In the genomic region with DNA sequence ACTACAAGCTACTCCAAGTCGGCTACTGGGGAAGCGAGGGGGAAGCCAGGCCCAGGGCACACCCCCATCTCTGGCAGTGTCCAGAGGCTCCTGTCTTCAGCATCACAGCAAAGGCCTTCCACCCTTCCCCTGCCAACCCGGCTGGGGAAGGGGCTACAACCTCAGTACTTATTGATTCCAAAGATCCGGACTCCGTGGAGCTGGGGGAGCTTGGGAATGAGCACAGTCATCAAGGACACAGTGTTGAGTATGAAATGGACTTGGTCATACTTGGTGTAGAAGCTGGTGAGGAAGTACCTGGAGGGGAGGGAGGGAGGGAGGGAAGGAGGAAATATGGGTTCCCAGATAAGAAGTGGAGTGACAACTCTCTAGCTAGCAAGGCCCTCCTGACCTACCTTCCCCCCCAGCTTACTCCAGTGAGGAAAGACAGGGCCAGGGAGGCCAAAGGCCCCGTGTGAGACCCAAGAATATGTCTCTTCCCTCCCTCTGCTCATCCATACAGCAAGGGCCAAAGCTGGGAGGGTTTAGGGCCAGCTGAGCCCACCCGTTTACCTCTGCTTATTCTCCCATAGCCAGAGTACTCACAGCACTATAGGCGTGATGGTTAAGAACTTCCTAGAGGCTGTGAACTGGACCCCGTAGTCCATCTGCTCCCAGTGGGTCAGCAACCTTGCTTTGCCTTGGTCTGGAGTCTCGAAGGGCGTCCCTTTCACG, we compare ENCODE assay signal across 14 mouse cellular contexts. TPM values are rescaled to one million over a fixed set of nuclear protein-coding genes. Genes with fewer than 3 reads are reported as not detected.
A peak's percentile ranks its signal among the peaks of the same experiment; 100 is the strongest.
DNase-seq lines count a peak whose midpoint lies in the region; ATAC-seq lines count a peak whose summit lies in the region.
"Had no signal": no experiment of that assay in that cellular context is flagged by ENCODE, and none has a peak within 500 bp of the region (broad histone marks: within the 10 kb centered on the region; RNA-seq: fewer than 3 reads in every experiment).

No protein-coding gene starts in this region.

- no peak overlapping the region for H3K4me2 ChIP-seq in midbrain, embryonic 16.5 days (ENCODE audit: low read length)
- H3K4me2 ChIP-seq in liver, embryonic 11.5 days: peak overlapping the region; percentile 89

- 90% methylated on average over 12 of the region's 12 CpGs for WGBS in midbrain, embryonic 10.5 days
- WGBS in midbrain, embryonic 16.5 days: 91% methylated on average over 12 of the region's 12 CpGs
- WGBS in liver, embryonic 11.5 days: 42% methylated on average over 12 of the region's 12 CpGs

- H3K9me3 ChIP-seq in midbrain, embryonic 10.5 days (replicated peaks): no peaks in the 10 kb centered on the region
- H3K9me3 ChIP-seq in midbrain, embryonic 16.5 days (replicated peaks; ENCODE audit: control insufficient read depth, low read length, poor library complexity, severe bottlenecking): no peaks in the 10 kb centered on the region
- no peaks in the 10 kb centered on the region for H3K9me3 ChIP-seq in liver, embryonic 11.5 days (ENCODE audit: control insufficient read depth, low read length)

- no peak overlapping the region for H3K4me3 ChIP-seq in midbrain, embryonic 10.5 days
- no peak overlapping the region for H3K4me3 ChIP-seq in midbrain, embryonic 16.5 days (ENCODE audit: low read depth, low read length)
- peak overlapping the region; percentile 41 for H3K4me3 ChIP-seq in liver, embryonic 11.5 days (ENCODE audit: low read depth, low read length)

- ATAC-seq in midbrain, embryonic 16.5 days: no peak
- ATAC-seq in liver, embryonic 11.5 days (replicated peaks; ENCODE audit: low FRiP score): peak; percentile 76
- ATAC-seq: inflammation-experienced regulatory T-cells, adult 6 months had no signal

- H3K4me1 ChIP-seq in midbrain, embryonic 10.5 days: peaks cover 46% of the 10 kb centered on the region
- H3K4me1 ChIP-seq in midbrain, embryonic 16.5 days (ENCODE audit: control insufficient read depth, insufficient read depth, low read length): peaks cover 20% of the 10 kb centered on the region
- peaks cover 66% of the 10 kb centered on the region for H3K4me1 ChIP-seq in liver, embryonic 11.5 days (replicated peaks; ENCODE audit: control insufficient read depth, insufficient read depth, low read length)

- peak overlapping the region; percentile 52; the same call in 1 of the 2 replicates for H3K27ac ChIP-seq in midbrain, embryonic 10.5 days (replicated peaks)
- H3K27ac ChIP-seq in midbrain, embryonic 16.5 days (ENCODE audit: low read length): no peak overlapping the region
- H3K27ac ChIP-seq in liver, embryonic 11.5 days (ENCODE audit: low read depth, low read length): peak overlapping the region; percentile 99

- H3K9ac ChIP-seq in midbrain, embryonic 16.5 days (ENCODE audit: low read depth, low read length): no peak overlapping the region
- H3K9ac ChIP-seq in liver, embryonic 11.5 days (ENCODE audit: low read depth, low read length): peak overlapping the region; percentile 83

- H3K27me3 ChIP-seq in midbrain, embryonic 10.5 days (ENCODE audit: low read depth, poor library complexity, severe bottlenecking): no peaks in the 10 kb centered on the region
- no peaks in the 10 kb centered on the region for H3K27me3 ChIP-seq in midbrain, embryonic 16.5 days (ENCODE audit: control insufficient read depth, insufficient read depth, low read depth, low read length)
- no peaks in the 10 kb centered on the region for H3K27me3 ChIP-seq in liver, embryonic 11.5 days (replicated peaks; ENCODE audit: control insufficient read depth, insufficient read depth, low read length)

- no peak for DNase-seq in midbrain, embryonic 10.5 days (ENCODE audit: low spot score)
- peak; percentile 75 for DNase-seq in c-Kit-positive CD71-positive TER-119-positive erythroid progenitor cells, embryonic 14.5 days (ENCODE audit: low spot score)
- DNase-seq in liver, embryonic 11.5 days (ENCODE audit: low spot score): peak; percentile 55
- peak; percentile 24 for DNase-seq in yolk sac, embryonic 10.5 days (ENCODE audit: low spot score)
- DNase-seq in B cell, adult 2 months: no peak
- DNase-seq in layer of hippocampus, postnatal 10 days (ENCODE audit: low spot score in 2 of 2): no peak
- DNase-seq: cerebellum, adult 11-12 months; heart, adult 18-20 months; lung, postnatal 36 days had no signal

- peaks cover 46% of the 10 kb centered on the region for H3K36me3 ChIP-seq in midbrain, embryonic 10.5 days
- H3K36me3 ChIP-seq in midbrain, embryonic 16.5 days (ENCODE audit: control insufficient read depth, insufficient read depth, low read length): peaks cover 10% of the 10 kb centered on the region
- peaks cover 10% of the 10 kb centered on the region; the same call in 1 of the 2 replicates for H3K36me3 ChIP-seq in liver, embryonic 11.5 days (ENCODE audit: control insufficient read depth, insufficient read depth, low read length)

RNA-seq across cellular contexts. Expression of a gene that starts 4.5 kb away (rescaled TPM):
- 65.8 and 81.0 TPM in 2 replicates for polyA plus RNA-seq in midbrain, embryonic 10.5 days (2016; fragmentation: Nextera tagmentation; extraction: Ambion mirVana)
- polyA plus RNA-seq in midbrain, embryonic 16.5 days (2015; fragmentation: Nextera tagmentation; extraction: Ambion mirVana): 119 and 121 TPM in 2 replicates
- polyA plus RNA-seq in liver, embryonic 11.5 days (2014; fragmentation: Nextera tagmentation; extraction: Ambion mirVana): 10.9 and 11.7 TPM in 2 replicates
- 10 to 100 TPM; 53.6 to 56.9 TPM for total RNA-seq in layer of hippocampus, postnatal 10 days (2021)

RNA-seq across cellular contexts. Expression of a gene that starts 15.4 kb away (rescaled TPM):
- polyA plus RNA-seq in midbrain, embryonic 10.5 days (2016; fragmentation: Nextera tagmentation; extraction: Ambion mirVana): not detected in 2 replicates
- polyA plus RNA-seq in midbrain, embryonic 16.5 days (2015; fragmentation: Nextera tagmentation; extraction: Ambion mirVana): not detected in 2 replicates
- not detected in 2 replicates for polyA plus RNA-seq in liver, embryonic 11.5 days (2014; fragmentation: Nextera tagmentation; extraction: Ambion mirVana)
- total RNA-seq in layer of hippocampus, postnatal 10 days (2021): not detected
- total RNA-seq: adrenal gland, adult 18-20 months; heart, adult 18-20 months had no signal
- polyA plus RNA-seq: embryonic facial prominence, embryonic 11.5 days; inflammation-experienced regulatory T-cells, adult 6 months; limb, embryonic 11.5 days had no signal

RNA-seq across cellular contexts. Expression of a gene that starts 31.8 kb away (rescaled TPM):
- 0.11 and 0.32 TPM in 2 replicates for polyA plus RNA-seq in midbrain, embryonic 10.5 days (2016; fragmentation: Nextera tagmentation; extraction: Ambion mirVana)
- 0.15 TPM in 1 of 2 replicates, not detected in the other for polyA plus RNA-seq in midbrain, embryonic 16.5 days (2015; fragmentation: Nextera tagmentation; extraction: Ambion mirVana)
- polyA plus RNA-seq in liver, embryonic 11.5 days (2014; fragmentation: Nextera tagmentation; extraction: Ambion mirVana): 0.40 and 0.42 TPM in 2 replicates
- total RNA-seq in layer of hippocampus, postnatal 10 days (2021): not detected
- total RNA-seq: heart, adult 18-20 months had no signal

RNA-seq across cellular contexts. Expression of a gene that starts 36.9 kb away (rescaled TPM):
- polyA plus RNA-seq in midbrain, embryonic 10.5 days (2016; fragmentation: Nextera tagmentation; extraction: Ambion mirVana): 0.02 and 0.06 TPM in 2 replicates
- not detected in 2 replicates for polyA plus RNA-seq in midbrain, embryonic 16.5 days (2015; fragmentation: Nextera tagmentation; extraction: Ambion mirVana)
- polyA plus RNA-seq in liver, embryonic 11.5 days (2014; fragmentation: Nextera tagmentation; extraction: Ambion mirVana): 0.04 and 0.32 TPM in 2 replicates
- not detected for total RNA-seq in layer of hippocampus, postnatal 10 days (2021)
- polyA plus RNA-seq: limb, embryonic 11.5 days had no signal

RNA-seq across cellular contexts. Expression of a gene that starts 42.8 kb away (rescaled TPM):
- polyA plus RNA-seq in midbrain, embryonic 10.5 days (2016; fragmentation: Nextera tagmentation; extraction: Ambion mirVana): 1.4 and 2.1 TPM in 2 replicates
- 0.18 and 0.65 TPM in 2 replicates for polyA plus RNA-seq in midbrain, embryonic 16.5 days (2015; fragmentation: Nextera tagmentation; extraction: Ambion mirVana)
- 0.44 and 0.95 TPM in 2 replicates for polyA plus RNA-seq in liver, embryonic 11.5 days (2014; fragmentation: Nextera tagmentation; extraction: Ambion mirVana)
- total RNA-seq in layer of hippocampus, postnatal 10 days (2021): 10 to 100 TPM; 14.1 to 17.2 TPM

Comparison
In these comparisons a context has a peak if more than half of its experiments do, and no peak if none do; other contexts are left out.
1. DNase-seq: peak in c-Kit-positive CD71-positive TER-119-positive erythroid progenitor cells, embryonic 14.5 days (single experiment), liver, embryonic 11.5 days (single experiment) and yolk sac, embryonic 10.5 days (single experiment); none in midbrain, embryonic 10.5 days (single experiment), B cell, adult 2 months (0 of 2) and layer of hippocampus, postnatal 10 days (0 of 2).